Mouse (Mus musculus) c-Kit-positive CD71-negative TER-119-negative erythroid progenitor cells, embryonic 14.5 days (primary cell): ENCODE measurements around the gene Kctd21.

Source experiments
- DNase-seq: peaks from one replicate; pipeline ENCODE4 v3.0.0-alpha.2; 2013; ENCODE audit warnings: low read depth

Kctd21 gene

GRCm38 (mm10) chr7:97348836-97349235 is 16.7 kb downstream of the Kctd21 start:
- no peak for DNase-seq

- no peak for DNase-seq
These were observed 17.3 kb downstream of the Kctd21 start for GRCm38 (mm10) chr7:97349438-97349837.

- DNase-seq: no peak
These were observed 18.8 kb downstream of the Kctd21 start for GRCm38 (mm10) chr7:97350891-97351290.

- DNase-seq: no peak
These were observed 19.8 kb downstream of the Kctd21 start for GRCm38 (mm10) chr7:97351792-97352513.

- DNase-seq: no peak
These were observed 21.2 kb downstream of the Kctd21 start for GRCm38 (mm10) chr7:97353356-97353755.

GRCm38 (mm10) chr7:97355068-97355841 is 23.1 kb downstream of the Kctd21 start:
- DNase-seq: no peak

GRCm38 (mm10) chr7:97356253-97356652 is 24.1 kb downstream of the Kctd21 start:
- DNase-seq: no peak

- DNase-seq: no peak
These were observed 24.7 kb downstream of the Kctd21 start for GRCm38 (mm10) chr7:97356875-97357276.

- DNase-seq: no peak
These were observed 25.7 kb downstream of the Kctd21 start for GRCm38 (mm10) chr7:97357840-97358239.

- DNase-seq: no peak
These were observed 26.2 kb downstream of the Kctd21 start for GRCm38 (mm10) chr7:97358347-97358746.

- no peak for DNase-seq
These were observed 28.0 kb downstream of the Kctd21 start for GRCm38 (mm10) chr7:97360166-97360565.

GRCm38 (mm10) chr7:97360955-97361354 is 28.8 kb downstream of the Kctd21 start:
- no peak for DNase-seq

GRCm38 (mm10) chr7:97361467-97361866 is 29.3 kb downstream of the Kctd21 start:
- DNase-seq: peak; percentile 44

- DNase-seq: no peak
These were observed 33.8 kb downstream of the Kctd21 start for GRCm38 (mm10) chr7:97365887-97366286.

GRCm38 (mm10) chr7:97375101-97375500 is 43.0 kb downstream of the Kctd21 start:
- DNase-seq: no peak

- no peak for DNase-seq
These were observed 43.8 kb downstream of the Kctd21 start for GRCm38 (mm10) chr7:97375906-97376305.

GRCm38 (mm10) chr7:97379304-97379703 is 47.2 kb downstream of the Kctd21 start:
- no peak for DNase-seq

GRCm38 (mm10) chr7:97380500-97381123 is 48.5 kb downstream of the Kctd21 start:
- DNase-seq: no peak

GRCm38 (mm10) chr7:97382661-97383060 is 50.5 kb downstream of the Kctd21 start:
- no peak for DNase-seq

GRCm38 (mm10) chr7:97383496-97384132 is 51.5 kb downstream of the Kctd21 start:
- DNase-seq: no peak

GRCm38 (mm10) chr7:97386106-97386805 is 54.1 kb downstream of the Kctd21 start:
- no peak for DNase-seq
